Mouse (Mus musculus) hindbrain, postnatal 0 days (tissue): Measurements from ENCODE around the gene Kcnd3. TPM values are rescaled to one million over a fixed set of nuclear protein-coding genes. Genes with fewer than 3 reads are reported as not detected.
A peak's percentile ranks its signal among the peaks of the same experiment; 100 is the strongest.

ENCODE experiments used
- ATAC-seq: fragments of 200-750 bp; cut with Nextera tagmentation; 2 replicates; pipeline ENCODE4 v1.8.0; 2017; ENCODE audit warnings: mild to moderate bottlenecking, moderate TSS enrichment, moderate library complexity
- DNase-seq: peaks from one replicate; pipeline ENCODE4 v3.0.0-alpha.2; 2015; ENCODE audit warnings: low spot score
- H3K27ac ChIP-seq: fragments of 300-500 bp; sonication (generic); 2 replicates; pipeline ENCODE4 v1.5.1; 2014; ENCODE audit warnings: mild to moderate bottlenecking
- H3K27me3 ChIP-seq: fragments of 300-500 bp; sonication (generic); 2 replicates; pipeline ENCODE4 v1.6.1; 2014; ENCODE audit warnings: low read length, mixed read lengths; ENCODE audit not compliant: insufficient read depth
- H3K36me3 ChIP-seq: fragments of 300-500 bp; sonication (generic); 2 replicates; pipeline ENCODE4 v1.6.1; 2014; ENCODE audit warnings: low read length, mixed read lengths; ENCODE audit not compliant: insufficient read depth
- H3K4me1 ChIP-seq: fragments of 300-500 bp; sonication (generic); 2 replicates; pipeline ENCODE4 v1.6.1; 2014; ENCODE audit warnings: antibody characterized with exemption, low read length, mixed read lengths; ENCODE audit not compliant: insufficient read depth
- H3K4me2 ChIP-seq: fragments of 300-500 bp; sonication (generic); 2 replicates; pipeline ENCODE4 v1.6.1; 2014; ENCODE audit warnings: low read depth, mild to moderate bottlenecking, low read length, moderate library complexity, mixed read lengths
- H3K4me3 ChIP-seq: fragments of 300-500 bp; sonication (generic); 2 replicates; pipeline ENCODE4 v1.5.1; 2014; ENCODE audit warnings: low read length
- H3K9ac ChIP-seq: fragments of 300-500 bp; sonication (generic); replicated peaks from 2 replicates; pipeline ENCODE4 v1.6.1; 2014; ENCODE audit warnings: mild to moderate bottlenecking, low read length, moderate library complexity, mixed read lengths
- H3K9me3 ChIP-seq: fragments of 300-500 bp; sonication (generic); 2 replicates; pipeline ENCODE4 v1.6.1; 2016; ENCODE audit warnings: low read length, mixed read lengths
- CTCF ChIP-seq: IDR thresholded peaks from 2 replicates; pipeline ENCODE4 v1.5.1; 2016; ENCODE audit warnings: antibody characterized with exemption, control low read depth, low read depth
- WGBS: fragments of 180-500 bp; shearing (Covaris S2); extraction: QIAGEN DNeasy Blood & Tissue Kit; methylation state at CpG from one replicate; pipeline ENCODE4 v1.1.7; 2014; 5-methylcytosine and 5-hydroxymethylcytosine counted together
- polyA plus RNA-seq: library from polyadenylated mRNA; unstranded; fragments of >200 nt; fragmentation: Nextera tagmentation; extraction: Ambion mirVana; gene quantifications from 2 replicates; pipeline ENCODE4 v1.2.1, GENCODE M21; 2015
- total RNA-seq: library from RNA; depleted of rRNA; stranded (reverse); fragments of >200 nt; gene quantifications from 2 replicates; pipeline ENCODE4 v1.2.3, GENCODE M21; 2014

Kcnd3 gene
- total and polyA plus RNA-seq, 2 experiments from 2014 or later = 8.6 to 71.8 TPM

GRCm38 (mm10) chr3:105408211-105408610 lies 43.9 kb upstream of the Kcnd3 start:
- H3K9ac ChIP-seq = no peak overlapping the region
- H3K4me3 ChIP-seq = no peak overlapping the region

GRCm38 (mm10) chr3:105410810-105411209 lies 41.3 kb upstream of the Kcnd3 start:
- no peak overlapping the region for H3K4me3 ChIP-seq
- DNase-seq = no peak
- no peaks in the 10 kb centered on the region for H3K9me3 ChIP-seq
- no peaks in the 10 kb centered on the region for H3K36me3 ChIP-seq
- H3K27me3 ChIP-seq = no peaks in the 10 kb centered on the region
- no peak for TF ChIP-seq CTCF
- H3K4me2 ChIP-seq = no peak overlapping the region
- H3K9ac ChIP-seq = no peak overlapping the region
- 89% methylated on average over 5 of the region's 5 CpGs for whole genome bisulfite sequencing
- no peaks in the 10 kb centered on the region; the same call in 1 of the 2 replicates for H3K4me1 ChIP-seq
- ATAC-seq = no peak
- no peak overlapping the region for H3K27ac ChIP-seq

More at GRCm38 (mm10) chr3:105408211-105408610, 43.9 kb upstream of the Kcnd3 start:
- H3K36me3 ChIP-seq = no peaks in the 10 kb centered on the region
- no peaks in the 10 kb centered on the region; the same call in 1 of the 2 replicates for H3K4me1 ChIP-seq
- DNase-seq (peak; percentile 78), ATAC-seq (peak; percentile 78)
- no peaks in the 10 kb centered on the region for H3K27me3 ChIP-seq
- no peak for TF ChIP-seq CTCF
- 40% methylated on average over 3 of the region's 3 CpGs for WGBS
- H3K27ac ChIP-seq = no peak overlapping the region; the same call in 1 of the 2 replicates
- H3K4me2 ChIP-seq = no peak overlapping the region
- no peaks in the 10 kb centered on the region for H3K9me3 ChIP-seq

- Histone ChIP-seq H3K4me3 (no peak overlapping the region), H3K4me2 (no peak overlapping the region), H3K27me3 (no peaks in the 10 kb centered on the region), H3K9ac (no peak overlapping the region), H3K36me3 (no peaks in the 10 kb centered on the region), H3K27ac (peak overlapping the region; percentile 46), H3K4me1 (no peaks in the 10 kb centered on the region; the same call in 1 of the 2 replicates), H3K9me3 (no peaks in the 10 kb centered on the region)
- ATAC-seq (no peak), DNase-seq (peak; percentile 29)
- no peak for TF ChIP-seq CTCF
- WGBS = 56% methylated on average over 4 of the region's 4 CpGs
Measured at GRCm38 (mm10) chr3:105411776-105412175, 40.4 kb upstream of the Kcnd3 start.

- 66% methylated on average over 2 of the region's 2 CpGs for WGBS
- no peak overlapping the region for H3K4me2 ChIP-seq
- no peaks in the 10 kb centered on the region for H3K36me3 ChIP-seq
- ATAC-seq = peak; percentile 50
- no peak overlapping the region for H3K9ac ChIP-seq
- no peaks in the 10 kb centered on the region for H3K27me3 ChIP-seq
- H3K4me3 ChIP-seq = no peak overlapping the region
- H3K27ac ChIP-seq = peak overlapping the region; percentile 46
- DNase-seq = peak; percentile 78
- H3K9me3 ChIP-seq = no peaks in the 10 kb centered on the region
- H3K4me1 ChIP-seq = no peaks in the 10 kb centered on the region; the same call in 1 of the 2 replicates
- TF ChIP-seq CTCF = no peak
Measured at GRCm38 (mm10) chr3:105412229-105412628, 39.9 kb upstream of the Kcnd3 start.

- H3K4me1 ChIP-seq = no peaks in the 10 kb centered on the region
- no peaks in the 10 kb centered on the region for H3K27me3 ChIP-seq
- no peak overlapping the region for H3K9ac ChIP-seq
- no peak overlapping the region for H3K4me2 ChIP-seq
- peak overlapping the region; percentile 46; the same call in 1 of the 2 replicates for H3K27ac ChIP-seq
- ATAC-seq (peak; percentile 60), DNase-seq (peak; percentile 66)
- no peaks in the 10 kb centered on the region for H3K9me3 ChIP-seq
- no peak overlapping the region for H3K4me3 ChIP-seq
- TF ChIP-seq CTCF = no peak
- no peaks in the 10 kb centered on the region for H3K36me3 ChIP-seq
Measured at GRCm38 (mm10) chr3:105412681-105413080, 39.4 kb upstream of the Kcnd3 start.

- DNase-seq = no peak
- no peaks in the 10 kb centered on the region for H3K36me3 ChIP-seq
- ATAC-seq = no peak
- no peaks in the 10 kb centered on the region for H3K27me3 ChIP-seq
- no peak overlapping the region for H3K4me2 ChIP-seq
- peaks cover 2% of the 10 kb centered on the region; the same call in 1 of the 2 replicates for H3K9me3 ChIP-seq
- TF ChIP-seq CTCF = no peak
- no peaks in the 10 kb centered on the region for H3K4me1 ChIP-seq
- no peak overlapping the region for H3K27ac ChIP-seq
- H3K4me3 ChIP-seq = no peak overlapping the region
- 90% methylated on average over 1 of the region's 1 CpGs for WGBS
- H3K9ac ChIP-seq = no peak overlapping the region
Measured at GRCm38 (mm10) chr3:105418441-105418840, 33.7 kb upstream of the Kcnd3 start.

- H3K9me3 ChIP-seq = peaks cover 2% of the 10 kb centered on the region; the same call in 1 of the 2 replicates
- H3K9ac ChIP-seq = no peak overlapping the region
- no peaks in the 10 kb centered on the region for H3K36me3 ChIP-seq
- no peaks in the 10 kb centered on the region for H3K27me3 ChIP-seq
- H3K4me2 ChIP-seq = no peak overlapping the region
- no peak for ATAC-seq
- no peak overlapping the region for H3K4me3 ChIP-seq
- DNase-seq = no peak
- no peak overlapping the region for H3K27ac ChIP-seq
- H3K4me1 ChIP-seq = no peaks in the 10 kb centered on the region
- peak; percentile 35; the same call in 1 of the 2 replicates for TF ChIP-seq CTCF
Measured at GRCm38 (mm10) chr3:105422391-105422790, 29.7 kb upstream of the Kcnd3 start.
